Mouse (Mus musculus) liver, adult 2 months (tissue): Measurements from ENCODE around the gene Atp6ap1l. TPM values are rescaled to one million over a fixed set of nuclear protein-coding genes. Genes with fewer than 3 reads are reported as not detected.

ENCODE experiments used
- DNase-seq: peaks from one replicate; pipeline ENCODE4 v3.0.0-alpha.2; 2011; ENCODE audit warnings: low read depth, low spot score; ENCODE audit errors: extremely low read depth
- H3K27ac ChIP-seq: fragments of 200-500 bp; replicated peaks from 2 replicates; pipeline ENCODE4 v1.5.1; 2012; ENCODE audit warnings: low read depth, mild to moderate bottlenecking, control low read depth, inconsistent platforms, low read length; ENCODE audit not compliant: insufficient read depth
- H3K27me3 ChIP-seq: fragments of 200-500 bp; 2 replicates; pipeline ENCODE4 v1.6.1; 2012; ENCODE audit warnings: mild to moderate bottlenecking, moderate library complexity, low read length, inconsistent platforms; ENCODE audit not compliant: control insufficient read depth, insufficient read depth
- H3K36me3 ChIP-seq: fragments of 200-500 bp; 2 replicates; pipeline ENCODE4 v1.6.1; 2012; ENCODE audit warnings: low read length, inconsistent platforms; ENCODE audit not compliant: control insufficient read depth, insufficient read depth
- H3K4me1 ChIP-seq: fragments of 200-500 bp; 2 replicates; pipeline ENCODE4 v1.6.1; 2011; ENCODE audit warnings: low read length; ENCODE audit not compliant: control insufficient read depth, insufficient read depth
- H3K4me3 ChIP-seq: fragments of 200-500 bp; 2 replicates; pipeline ENCODE4 v1.5.1; 2011; ENCODE audit warnings: low read depth, mild to moderate bottlenecking, control low read depth, low read length, moderate library complexity; ENCODE audit not compliant: insufficient read depth
- H3K79me2 ChIP-seq: fragments of 200-500 bp; 2 replicates; pipeline ENCODE4 v1.6.1; 2012; ENCODE audit warnings: inconsistent platforms, mild to moderate bottlenecking, low read length, moderate library complexity; ENCODE audit not compliant: control insufficient read depth, insufficient read depth
- H3K9ac ChIP-seq: fragments of 200-500 bp; 2 replicates; pipeline ENCODE4 v1.6.1; 2012; ENCODE audit warnings: low read depth, mild to moderate bottlenecking, control low read depth, inconsistent platforms, low read length
- CTCF ChIP-seq: fragments of 200-500 bp; IDR thresholded peaks from 2 replicates; pipeline ENCODE4 v1.5.1; 2011; ENCODE audit warnings: low read depth, low read length, control low read depth
- POLR2A ChIP-seq: fragments of 200-500 bp; IDR thresholded peaks from 2 replicates; pipeline ENCODE4 v1.6.1; 2011; ENCODE audit warnings: low read length, control low read depth; ENCODE audit not compliant: insufficient read depth; ENCODE audit errors: extremely low read depth
- WGBS: fragments of 180-500 bp; shearing (Covaris S2); methylation state at CpG from one replicate; pipeline ENCODE4 v1.1.7; 2018; 5-methylcytosine and 5-hydroxymethylcytosine counted together
- polyA plus RNA-seq: library from polyadenylated mRNA; depleted of rRNA; stranded (reverse); fragments of >200 nt; gene quantifications from 2 replicates; pipeline ENCODE4 v1.2.3, GENCODE M21; 2012
- total RNA-seq: library from RNA; depleted of rRNA; stranded (reverse); fragments of >200 nt; gene quantifications from 2 replicates; pipeline ENCODE4 v1.2.3, GENCODE M21; 2014

Atp6ap1l gene
- total and polyA plus RNA-seq, 2 experiments: not detected

DNA sequence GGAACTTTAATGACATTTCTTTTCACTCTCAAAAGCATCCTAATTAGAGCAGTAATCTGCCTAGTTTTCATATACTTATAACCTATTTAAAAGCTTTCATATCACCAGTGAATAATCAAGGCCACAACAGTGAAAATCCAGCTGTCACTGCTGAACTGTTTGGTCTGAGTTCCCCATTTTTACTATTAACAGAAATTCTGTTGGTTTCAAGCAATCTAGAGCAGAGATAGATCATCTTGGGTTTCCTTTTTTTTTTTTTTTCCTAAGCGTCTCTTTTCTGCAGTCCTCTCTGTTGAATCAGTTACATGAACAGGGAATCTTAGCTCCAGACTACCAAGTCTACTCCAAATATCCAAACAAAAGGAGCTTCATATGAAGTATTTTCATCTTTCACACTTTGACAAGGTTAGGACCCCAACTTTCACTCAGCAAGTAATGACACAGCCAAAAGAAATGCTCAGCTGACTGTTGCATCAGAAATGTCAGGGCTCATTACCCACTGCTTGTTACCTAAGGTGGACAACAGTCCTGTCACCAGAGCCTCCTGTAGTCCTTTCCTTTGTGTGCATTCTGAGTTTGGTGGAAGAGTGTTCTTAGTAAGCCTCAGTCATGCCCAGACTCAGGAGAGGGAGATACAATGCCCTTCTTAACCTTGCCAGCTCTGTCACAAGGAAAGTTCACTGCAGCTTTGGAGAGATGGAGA is 23.3 kb downstream of the Atp6ap1l start:
- H3K27me3 ChIP-seq: 0 out of 2 replicates have a peak, but pooled peaks cover 2% of the 10 kb centered on the region
- WGBS: 86% methylated on average over 1 of the region's 1 CpGs
- H3K79me2 ChIP-seq: no peaks in the 10 kb centered on the region
- DNase-seq: no peak
- no peaks in the 10 kb centered on the region for H3K4me1 ChIP-seq
- H3K9ac ChIP-seq: no peak overlapping the region
- no peaks in the 10 kb centered on the region for H3K36me3 ChIP-seq
- H3K4me3 ChIP-seq: no peak overlapping the region
- TF ChIP-seq CTCF (no peak), POLR2A (no peak)
- H3K27ac ChIP-seq: no peak overlapping the region

DNA sequence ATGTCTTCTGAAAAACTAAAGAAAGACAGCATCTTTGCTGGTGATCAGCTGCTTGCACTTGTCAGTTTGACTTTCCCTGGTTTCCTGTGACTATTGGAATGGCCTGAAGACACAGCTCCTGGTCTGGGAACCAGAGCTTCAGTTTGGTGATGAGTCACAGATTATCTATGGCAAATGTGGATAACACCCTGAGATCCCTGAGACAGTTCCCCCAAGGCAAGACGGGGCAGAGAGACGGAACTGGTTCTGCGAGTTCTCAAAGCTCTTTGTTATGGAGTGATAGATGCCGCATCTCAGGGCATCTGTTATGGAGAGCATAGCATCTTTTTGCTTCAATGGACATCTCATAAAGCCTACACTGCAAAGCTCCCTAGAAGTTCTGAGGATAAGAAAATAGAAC is 33.6 kb downstream of the Atp6ap1l start:
- no peak for DNase-seq
- WGBS: 44% methylated on average over 4 of the region's 4 CpGs

DNA sequence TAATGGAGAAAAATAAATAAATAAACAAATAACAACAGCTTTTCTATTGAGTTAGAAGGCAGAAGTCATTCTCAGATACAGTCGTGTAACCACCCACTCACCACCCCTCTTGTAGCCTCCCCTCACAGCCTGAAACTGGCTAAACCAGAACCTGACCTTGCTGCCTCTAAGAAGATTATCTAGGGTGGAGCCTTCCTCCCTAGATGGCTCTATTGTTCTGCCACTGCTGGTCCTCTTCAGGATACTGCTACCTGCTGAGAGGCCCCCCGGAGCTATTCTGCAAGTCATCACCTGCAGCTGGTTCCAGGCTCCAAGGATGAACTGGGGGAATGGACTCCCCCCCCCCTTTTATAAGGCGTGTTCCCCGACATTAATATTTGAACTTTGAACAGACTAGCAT is 36.0 kb downstream of the Atp6ap1l start:
- no peaks in the 10 kb centered on the region for H3K36me3 ChIP-seq
- TF ChIP-seq CTCF (no peak), POLR2A (no peak)
- H3K4me1 ChIP-seq: no peaks in the 10 kb centered on the region
- 35% methylated on average over 4 of the region's 4 CpGs for WGBS
- H3K27ac ChIP-seq: no peak overlapping the region
- no peak for DNase-seq
- H3K27me3 ChIP-seq: no peaks in the 10 kb centered on the region
- H3K79me2 ChIP-seq: no peaks in the 10 kb centered on the region
- no peak overlapping the region for H3K4me3 ChIP-seq
- H3K9ac ChIP-seq: no peak overlapping the region

More for the DNA sequence above, 33.6 kb downstream of the Atp6ap1l start:
- H3K9ac ChIP-seq: no peak overlapping the region
- H3K27ac ChIP-seq: no peak overlapping the region
- H3K36me3 ChIP-seq: no peaks in the 10 kb centered on the region
- no peak for TF ChIP-seq POLR2A
- TF ChIP-seq CTCF: no peak
- no peaks in the 10 kb centered on the region for H3K27me3 ChIP-seq
- H3K4me1 ChIP-seq: no peaks in the 10 kb centered on the region
- no peaks in the 10 kb centered on the region for H3K79me2 ChIP-seq
- no peak overlapping the region for H3K4me3 ChIP-seq

DNA sequence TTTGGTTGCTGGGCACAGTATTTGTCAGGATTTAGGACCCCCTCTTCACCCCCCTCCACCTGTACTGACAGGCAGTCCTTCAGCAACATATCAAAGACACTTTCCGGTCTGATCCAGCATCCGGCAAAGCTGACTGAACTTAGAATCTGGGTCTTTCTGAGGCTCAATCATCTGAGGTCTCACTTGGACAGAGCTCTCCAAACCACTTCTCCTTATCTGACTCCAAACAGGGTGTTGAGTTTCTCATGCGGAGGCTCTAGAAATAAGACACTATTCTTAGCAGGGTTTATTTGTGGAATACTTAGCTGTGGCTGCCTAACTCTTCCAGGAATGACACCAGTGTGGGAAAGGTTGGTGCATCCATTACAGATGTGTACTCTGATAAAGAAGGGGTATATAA is 43.0 kb downstream of the Atp6ap1l start:
- no peaks in the 10 kb centered on the region for H3K27me3 ChIP-seq
- no peak for DNase-seq

DNA sequence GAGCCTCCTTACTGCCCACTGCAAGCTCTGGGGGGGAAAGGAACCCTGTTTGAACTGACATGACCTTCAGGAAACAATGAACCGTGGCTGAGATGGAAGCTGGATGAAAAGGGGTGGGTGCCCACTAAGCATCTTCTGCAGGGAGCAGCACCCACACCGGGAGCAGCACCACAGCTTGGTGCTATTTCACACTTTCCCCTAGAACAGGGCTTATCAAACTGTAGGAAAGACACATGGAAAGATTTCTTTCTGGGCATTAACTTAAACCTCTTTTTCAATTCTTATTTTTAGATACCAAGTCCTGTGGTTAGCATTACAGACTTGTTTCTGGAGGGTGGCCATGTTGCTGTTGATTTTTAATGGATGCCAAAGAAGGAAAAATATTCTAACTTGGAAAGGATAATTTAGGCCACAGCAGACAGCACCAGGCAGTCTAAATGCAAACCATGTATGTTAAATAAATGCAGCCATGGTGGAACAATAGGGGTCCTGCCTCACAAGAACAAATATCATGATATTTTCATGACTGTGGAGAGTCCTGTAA is 44.2 kb downstream of the Atp6ap1l start:
- WGBS: 56% methylated on average over 2 of the region's 2 CpGs
- TF ChIP-seq CTCF (no peak), POLR2A (no peak)
- no peak for DNase-seq
- Histone ChIP-seq H3K27me3 (no peaks in the 10 kb centered on the region), H3K4me1 (no peaks in the 10 kb centered on the region), H3K9ac (no peak overlapping the region), H3K36me3 (no peaks in the 10 kb centered on the region), H3K4me3 (no peak overlapping the region), H3K79me2 (no peaks in the 10 kb centered on the region), H3K27ac (no peak overlapping the region)

More for the DNA sequence above, 43.0 kb downstream of the Atp6ap1l start:
- WGBS: 59% methylated on average over 3 of the region's 3 CpGs
- TF ChIP-seq POLR2A (no peak), CTCF (no peak)
- Histone ChIP-seq H3K79me2 (no peaks in the 10 kb centered on the region), H3K4me3 (no peak overlapping the region), H3K4me1 (no peaks in the 10 kb centered on the region), H3K36me3 (no peaks in the 10 kb centered on the region), H3K27ac (no peak overlapping the region), H3K9ac (no peak overlapping the region)
